Mouse (Mus musculus) heart, adult 11 months (tissue): Measurements from ENCODE around the gene Gpat2.

Experiments
- DNase-seq: peaks from one replicate; pipeline ENCODE4 v3.0.0; 2022

Gene Gpat2

DNA sequence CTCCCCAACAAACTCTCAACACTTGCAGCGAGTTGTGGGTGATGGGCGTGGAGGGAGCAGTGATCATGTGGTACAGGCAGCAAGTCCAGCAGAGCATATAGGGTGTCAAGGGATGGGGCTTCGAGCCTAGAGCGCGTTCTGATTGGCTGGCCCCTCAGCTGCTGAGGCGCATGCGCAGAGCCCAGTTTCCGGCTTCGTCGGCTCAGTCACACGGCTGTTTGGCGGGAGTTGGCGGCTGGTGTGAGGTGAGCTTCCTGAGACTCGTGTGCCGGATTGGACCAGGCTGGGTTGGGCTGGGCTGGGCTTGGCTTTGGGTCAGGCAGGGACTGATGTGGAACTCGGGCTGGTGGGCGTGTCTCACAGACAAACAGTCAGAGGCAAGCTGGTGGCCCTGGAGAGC lies at the start of gene Gpat2:
Gene Gpat2, plus strand, starts transcription at position 223 of the 400 bp plus-strand sequence.
- DNase-seq, result no peak

DNA sequence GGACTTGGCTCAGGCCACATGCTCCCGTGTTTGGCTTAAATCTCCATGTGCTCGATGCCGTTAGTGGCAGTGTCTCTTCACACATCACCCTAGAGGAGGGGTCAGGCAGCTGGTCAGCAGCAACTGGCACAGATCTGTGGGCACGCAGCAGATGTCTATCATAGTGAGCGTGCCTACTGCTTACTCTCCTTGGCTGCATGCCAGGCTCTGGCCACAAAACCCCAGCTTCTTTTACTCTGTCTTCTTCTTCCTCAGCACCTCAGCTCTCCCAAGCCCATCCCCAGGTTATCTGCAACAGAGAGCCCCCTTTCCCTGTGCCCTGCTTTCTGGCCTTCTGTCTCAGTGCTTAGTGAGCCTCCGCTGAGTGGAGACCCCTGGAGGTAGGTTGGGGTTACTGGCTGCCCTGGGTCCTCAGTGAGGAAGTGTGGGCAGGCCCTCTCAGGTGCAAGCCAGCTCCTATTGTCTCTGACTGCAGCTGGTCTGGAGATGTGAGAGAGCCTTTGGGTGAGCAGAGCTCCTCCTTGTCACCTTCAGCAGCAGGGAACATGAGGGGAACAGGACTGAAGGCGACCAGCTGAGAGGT lies 49.1 kb upstream of the Gpat2 start:
- no peak for DNase-seq

DNA sequence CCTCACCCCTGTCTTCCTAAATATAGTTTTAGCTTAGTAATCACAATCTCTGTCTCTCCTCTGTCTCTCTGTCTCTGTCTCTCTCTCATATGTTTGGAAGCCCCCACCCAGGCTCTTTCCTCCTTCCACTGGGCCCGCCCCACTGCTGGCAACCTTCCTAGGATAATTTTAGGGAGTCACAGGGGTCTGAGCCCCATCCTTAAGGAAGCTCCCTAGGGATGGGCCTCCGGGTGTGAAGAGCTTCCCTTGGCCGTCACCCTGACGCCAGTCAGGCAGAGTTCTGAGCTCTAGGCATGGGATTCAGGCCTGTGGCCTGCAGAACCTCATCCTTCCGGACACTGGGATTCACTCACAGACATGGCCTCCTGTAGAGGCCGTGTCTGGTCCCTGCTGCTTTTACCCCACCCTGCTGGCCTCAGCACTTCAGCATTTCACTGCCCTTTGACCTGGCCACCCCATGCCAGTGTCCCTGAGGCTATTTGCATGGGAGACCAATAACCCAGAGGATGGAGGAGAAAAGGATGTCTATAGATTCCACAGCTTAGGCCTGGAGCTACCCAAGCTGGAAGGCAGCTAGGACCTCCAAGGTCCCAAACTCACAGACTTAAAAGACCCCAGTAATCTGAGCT lies 48.5 kb upstream of the Gpat2 start:
- peak; percentile 93 for DNase-seq

DNA sequence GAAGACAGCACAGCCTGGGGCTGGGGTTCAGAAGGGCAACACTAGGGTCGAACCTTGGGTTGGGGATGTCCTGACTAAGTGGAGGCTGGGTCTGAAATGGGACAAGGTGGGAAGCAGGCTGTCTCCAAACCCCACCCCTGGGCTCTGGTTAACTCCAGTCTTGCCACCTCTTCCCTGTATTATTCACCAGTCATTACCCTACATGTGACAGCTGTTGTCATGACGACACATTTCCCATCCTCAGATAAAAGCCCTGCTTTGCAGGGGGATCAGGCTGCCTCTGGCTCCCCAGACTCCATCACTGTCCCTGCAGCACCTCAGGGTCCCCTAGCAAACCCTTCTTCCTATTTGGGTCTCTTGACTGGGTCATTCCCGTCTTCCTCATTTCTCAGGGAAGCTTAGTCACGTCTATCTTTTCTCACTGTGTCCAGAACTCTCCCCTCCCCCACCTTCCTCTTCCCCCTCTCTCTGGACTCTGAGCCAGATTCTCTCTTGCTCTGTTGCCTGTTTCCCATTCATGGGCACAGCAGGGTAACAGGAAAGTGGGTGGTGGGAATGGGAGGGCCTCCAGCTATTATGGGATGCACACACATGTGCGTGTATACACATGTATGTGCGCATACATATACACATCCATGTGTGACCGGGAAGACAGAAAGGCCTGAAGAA lies 46.9 kb upstream of the Gpat2 start:
- DNase-seq, result no peak

DNA sequence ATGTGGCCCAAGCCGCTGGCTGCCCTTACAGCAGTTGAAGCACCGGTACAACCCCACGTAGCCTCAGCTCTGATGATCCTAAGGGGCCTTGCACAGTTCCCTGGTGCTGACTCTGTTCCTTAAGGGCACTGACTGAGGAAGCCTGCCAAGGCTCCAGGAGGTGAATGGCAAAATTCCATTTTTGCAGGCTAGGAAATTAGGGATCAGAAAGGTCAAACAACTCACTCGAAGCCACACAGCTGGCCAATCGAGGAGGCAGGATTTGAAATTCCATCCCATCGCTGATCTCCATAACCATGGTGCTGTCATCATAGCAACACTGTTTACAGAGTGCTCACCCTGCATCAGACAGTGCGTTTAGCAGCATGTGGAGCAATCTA lies 46.4 kb upstream of the Gpat2 start:
- DNase-seq, result peak; percentile 91

DNA sequence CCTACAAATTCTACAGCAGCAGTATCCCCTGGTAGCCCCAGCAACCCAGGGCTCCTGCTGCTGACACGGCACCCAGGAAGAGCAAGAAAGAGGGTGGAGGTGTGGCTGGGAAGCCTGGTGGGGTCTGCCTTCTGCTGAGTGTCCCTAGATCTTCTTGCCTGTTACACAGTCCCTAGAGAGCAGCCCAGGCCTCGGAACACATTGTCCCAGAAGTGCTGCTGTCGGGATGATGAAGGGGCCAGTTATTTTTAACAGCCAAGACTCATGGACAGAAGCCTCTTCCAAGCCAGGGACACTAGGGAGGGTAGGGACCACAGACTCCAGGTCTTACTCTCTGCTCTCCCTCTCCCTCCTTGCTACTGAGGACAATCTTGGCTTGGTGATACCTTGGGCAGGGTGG lies 45.7 kb upstream of the Gpat2 start:
- peak; percentile 96 for DNase-seq

DNA sequence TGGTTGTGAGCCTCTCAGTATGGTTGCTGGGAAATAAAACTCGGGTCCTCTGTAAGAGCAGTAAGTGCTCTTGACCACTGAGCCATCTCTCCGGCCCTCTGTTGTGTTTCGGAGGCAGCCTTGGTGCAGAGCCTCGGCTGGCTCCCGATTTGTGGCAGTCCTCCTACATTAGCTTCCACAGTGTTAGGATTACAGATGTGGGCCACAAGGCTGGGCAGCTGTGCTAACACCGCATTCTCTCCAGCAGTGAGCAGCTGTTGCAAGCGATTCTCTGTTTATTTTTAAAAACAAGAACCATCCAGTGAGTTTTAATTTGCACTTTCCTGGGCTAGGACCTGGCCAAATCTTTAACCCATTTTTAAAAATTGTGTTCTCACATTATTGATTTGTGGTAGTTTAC lies 41.1 kb upstream of the Gpat2 start:
- DNase-seq, result peak; percentile 92

DNA sequence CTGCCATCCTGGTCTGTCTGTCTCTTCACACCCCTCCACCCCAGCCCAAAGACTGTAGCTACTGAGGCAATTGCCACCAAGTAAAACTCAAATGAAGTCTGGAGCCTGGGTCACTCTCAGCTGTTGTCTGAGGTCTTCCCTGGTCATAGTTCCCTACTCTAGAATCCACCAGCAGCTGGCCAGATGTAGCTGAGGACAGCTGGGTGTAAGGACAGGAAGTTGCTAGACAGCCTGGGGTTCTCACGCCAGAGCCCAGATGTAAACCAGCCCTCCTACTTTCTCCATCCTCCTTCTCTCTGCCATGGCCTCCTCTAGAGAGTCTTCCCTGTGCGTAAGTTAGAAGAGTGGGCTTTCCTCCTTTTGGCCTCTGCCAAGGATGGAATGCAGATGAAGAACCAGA lies 37.5 kb upstream of the Gpat2 start:
- DNase-seq, result peak; percentile 97

DNA sequence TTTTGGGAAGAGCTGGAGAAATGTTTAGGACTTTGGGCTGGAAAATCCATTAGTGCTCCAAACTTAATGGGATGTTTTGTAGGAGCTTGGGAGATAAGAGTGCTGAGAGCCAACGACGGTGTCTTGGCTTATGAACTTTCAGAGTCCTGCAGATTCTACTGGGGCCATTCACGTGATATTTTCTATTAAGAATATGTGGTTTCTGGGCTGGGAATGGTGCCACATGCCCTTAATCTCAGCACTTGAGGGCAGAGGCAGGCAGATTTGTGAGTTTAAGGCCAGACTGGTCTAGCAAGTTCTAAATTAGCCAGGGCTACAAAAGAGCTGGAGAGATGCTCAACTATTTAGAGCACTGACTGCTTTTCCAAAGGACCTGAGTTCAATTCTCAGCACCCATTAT lies 34.6 kb upstream of the Gpat2 start:
- DNase-seq, result no peak

DNA sequence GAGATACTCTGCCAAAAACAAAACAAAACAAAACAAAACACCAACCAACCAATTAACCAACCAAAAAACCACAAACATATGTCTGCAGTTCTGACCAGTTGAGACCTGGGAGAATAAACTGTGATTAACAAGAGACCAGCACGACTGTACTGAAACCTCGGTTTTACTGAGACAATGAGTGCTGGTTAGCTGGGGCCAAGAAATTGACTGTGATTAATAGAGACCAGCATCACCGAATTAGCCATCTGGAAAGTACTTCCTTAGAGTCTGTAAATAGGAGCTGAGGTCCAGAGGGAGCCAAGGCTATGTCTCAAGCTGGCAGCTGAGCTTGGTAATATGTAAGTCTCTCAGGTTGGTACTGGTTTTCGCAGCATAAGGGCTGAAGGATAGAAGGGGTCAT lies 34.2 kb upstream of the Gpat2 start:
- no peak for DNase-seq

DNA sequence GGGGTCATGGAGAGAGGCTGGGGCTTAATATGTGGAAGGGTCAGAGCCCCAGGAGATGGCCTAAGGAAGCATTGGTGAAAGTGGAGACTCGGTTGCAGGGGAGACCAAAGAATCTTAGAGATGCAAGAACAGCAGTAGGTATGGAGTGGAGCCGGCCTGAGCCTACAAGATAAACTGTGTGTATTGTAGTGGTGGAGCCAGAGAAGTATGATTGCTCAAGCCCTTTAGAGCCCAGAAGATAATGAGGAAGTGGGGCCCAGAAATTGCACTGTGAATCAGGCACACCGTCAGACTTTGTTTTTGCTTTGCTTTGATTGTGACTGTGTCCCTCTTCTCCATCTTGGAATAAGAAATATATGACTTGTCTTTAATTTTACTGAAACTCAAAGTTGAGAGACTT lies 33.7 kb upstream of the Gpat2 start:
- no peak for DNase-seq

DNA sequence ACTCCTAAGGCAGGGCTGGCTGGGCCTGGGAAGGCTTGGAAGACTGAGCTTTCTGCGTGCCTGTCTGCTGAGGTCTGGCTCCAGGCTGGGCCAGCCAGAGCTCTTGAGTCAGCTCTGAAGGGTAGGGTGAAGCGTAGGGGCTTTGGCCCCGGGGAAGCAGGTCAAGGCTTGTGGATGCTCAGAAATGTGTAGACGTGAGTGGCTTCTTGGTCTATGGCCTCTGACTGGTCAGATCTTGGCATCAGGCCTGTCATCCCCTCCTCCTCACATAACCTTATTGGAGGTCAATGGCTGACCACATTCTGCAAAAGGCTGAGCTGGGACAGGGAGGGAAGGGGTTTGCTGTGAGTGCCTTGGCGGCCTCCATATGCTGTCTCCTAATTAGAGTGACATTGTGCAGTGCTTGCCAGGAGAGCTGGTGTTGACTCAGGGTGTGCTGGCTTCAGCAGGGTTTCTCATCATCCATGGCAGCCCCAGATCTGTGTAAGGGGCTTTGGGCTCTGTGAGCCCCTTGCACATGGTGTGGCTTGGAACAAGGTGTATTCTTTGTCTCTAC lies 30.3 kb upstream of the Gpat2 start:
- no peak for DNase-seq

DNA sequence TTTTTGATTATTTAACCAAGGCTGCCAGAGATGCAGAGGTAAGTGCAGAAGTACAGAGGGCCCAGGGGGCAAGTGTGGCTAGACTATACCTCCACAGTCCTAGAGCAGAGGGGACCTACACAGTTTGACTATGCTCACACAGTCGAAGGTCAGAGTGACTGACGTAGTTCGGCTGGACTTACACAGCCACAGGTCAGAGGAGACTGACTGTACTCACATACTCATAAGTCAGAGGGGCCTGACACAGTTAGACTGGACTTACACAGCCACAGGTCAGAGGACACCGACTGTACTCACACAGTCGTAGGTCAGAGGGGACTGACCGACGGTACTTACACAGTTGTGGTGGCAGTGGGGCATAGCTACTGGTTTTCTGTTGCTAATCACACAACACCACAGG lies 26.3 kb upstream of the Gpat2 start:
- DNase-seq, result no peak

DNA sequence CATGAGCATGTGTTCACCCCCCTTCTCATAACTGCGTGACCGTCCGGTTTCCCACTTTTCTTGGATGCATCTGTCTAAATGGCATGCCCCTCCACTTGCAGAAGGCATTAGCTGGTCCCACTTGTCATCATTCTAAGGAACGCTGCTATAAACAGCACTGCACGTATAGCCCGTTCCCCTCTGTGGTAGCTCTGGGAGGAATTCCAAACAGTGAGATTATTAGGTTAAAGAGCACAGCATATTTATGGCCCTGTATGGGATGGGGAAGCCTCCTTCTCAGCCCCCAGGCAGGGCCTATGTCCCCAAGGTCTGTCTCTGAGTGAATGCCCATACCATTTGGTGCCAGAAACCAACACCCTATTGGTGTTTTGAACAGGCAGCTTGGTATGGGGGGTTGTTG lies 13.9 kb upstream of the Gpat2 start:
- no peak for DNase-seq

DNA sequence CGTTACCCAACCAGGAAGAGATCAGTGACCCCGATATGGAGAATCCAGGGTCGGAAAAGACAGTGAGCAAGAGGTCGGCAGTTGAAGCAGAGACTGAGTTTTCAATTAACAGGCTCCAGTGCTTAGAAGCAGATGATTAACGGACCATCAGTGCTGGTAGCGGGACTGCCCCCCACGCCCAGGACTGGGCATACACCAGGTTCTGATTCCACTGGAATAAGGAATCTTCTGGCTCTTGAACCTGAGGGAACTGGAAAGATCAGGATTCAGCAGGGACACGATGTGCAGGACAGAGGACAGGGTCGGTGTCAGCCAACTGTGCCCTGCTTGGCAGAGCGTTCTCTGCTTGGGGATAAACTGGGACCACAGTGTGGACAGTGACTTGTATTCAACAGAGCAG lies 9.2 kb upstream of the Gpat2 start:
- no peak for DNase-seq

DNA sequence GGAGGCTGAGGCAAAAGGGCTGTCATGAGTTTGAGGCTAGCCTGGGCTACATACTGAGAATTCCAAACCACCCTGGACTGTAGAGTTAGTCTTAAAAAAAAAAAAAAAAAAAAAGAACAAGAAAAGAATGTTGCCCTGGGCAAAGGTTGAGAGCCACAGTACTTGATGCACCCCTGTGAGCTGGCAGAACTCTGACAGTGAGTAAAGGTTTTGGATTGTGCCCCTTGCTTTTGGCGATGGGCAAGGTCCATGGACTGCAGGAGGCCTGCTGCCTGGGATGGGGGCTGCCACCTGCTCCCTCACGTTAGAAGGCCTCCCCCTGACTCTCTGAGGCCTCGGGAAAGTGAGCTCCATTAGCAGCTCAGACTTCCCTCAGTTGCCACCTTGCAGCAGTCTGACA lies 8.3 kb upstream of the Gpat2 start:
- no peak for DNase-seq

DNA sequence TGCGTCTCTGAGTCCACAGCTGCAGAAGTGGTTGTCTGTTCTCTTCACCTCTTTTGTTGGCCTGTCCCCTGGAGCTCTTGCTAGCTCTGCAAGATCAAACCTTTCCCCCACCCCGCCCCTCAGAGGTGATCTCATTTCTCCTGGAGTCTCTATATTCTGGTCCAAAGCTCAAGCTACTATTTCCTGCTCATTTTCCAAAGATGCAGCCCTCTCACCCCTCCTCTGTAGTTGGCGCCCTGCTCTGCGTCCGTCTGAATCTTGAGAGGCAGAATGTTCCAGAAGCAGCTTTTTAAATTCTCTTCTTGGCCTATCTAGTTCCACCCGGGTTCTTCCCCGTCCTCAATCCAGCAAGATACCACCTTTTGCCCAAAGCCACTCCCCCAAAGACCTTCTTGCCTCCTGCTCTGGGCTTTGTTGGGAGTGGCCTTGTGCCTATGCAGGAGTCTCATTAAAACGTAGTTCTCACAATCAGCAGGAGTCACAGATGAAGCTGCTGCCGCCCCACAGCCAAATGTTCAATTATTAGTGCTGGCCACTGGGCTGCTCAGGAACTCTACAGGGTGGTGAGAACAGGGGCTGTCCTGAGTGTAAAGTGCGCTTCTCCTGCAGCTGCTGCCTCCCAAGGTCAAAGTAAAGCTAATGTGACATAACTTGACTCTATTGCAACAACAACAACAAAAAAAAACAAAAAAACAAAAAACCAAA lies 6.6 kb upstream of the Gpat2 start:
- no peak for DNase-seq

DNA sequence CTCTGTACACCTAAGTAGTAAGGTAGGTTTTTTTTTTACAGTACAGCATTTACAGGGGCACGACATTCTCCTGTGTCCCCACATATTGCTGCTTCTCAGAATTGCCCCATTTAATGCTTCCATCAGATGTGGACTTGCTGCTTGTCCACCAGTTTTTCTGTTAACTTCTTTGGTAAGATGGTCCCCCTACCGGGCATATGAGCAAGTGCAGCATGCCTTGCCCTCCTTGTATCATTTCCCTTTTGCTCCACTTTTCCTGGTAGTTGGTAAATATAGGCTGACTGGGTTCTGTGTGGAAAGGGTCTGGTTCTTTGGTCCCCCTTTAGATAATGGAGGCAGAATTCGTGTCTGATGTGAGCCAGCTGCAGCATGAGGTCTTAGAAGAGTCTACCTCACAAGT lies 5.2 kb downstream of the Gpat2 start:
- DNase-seq, result peak; percentile 85

DNA sequence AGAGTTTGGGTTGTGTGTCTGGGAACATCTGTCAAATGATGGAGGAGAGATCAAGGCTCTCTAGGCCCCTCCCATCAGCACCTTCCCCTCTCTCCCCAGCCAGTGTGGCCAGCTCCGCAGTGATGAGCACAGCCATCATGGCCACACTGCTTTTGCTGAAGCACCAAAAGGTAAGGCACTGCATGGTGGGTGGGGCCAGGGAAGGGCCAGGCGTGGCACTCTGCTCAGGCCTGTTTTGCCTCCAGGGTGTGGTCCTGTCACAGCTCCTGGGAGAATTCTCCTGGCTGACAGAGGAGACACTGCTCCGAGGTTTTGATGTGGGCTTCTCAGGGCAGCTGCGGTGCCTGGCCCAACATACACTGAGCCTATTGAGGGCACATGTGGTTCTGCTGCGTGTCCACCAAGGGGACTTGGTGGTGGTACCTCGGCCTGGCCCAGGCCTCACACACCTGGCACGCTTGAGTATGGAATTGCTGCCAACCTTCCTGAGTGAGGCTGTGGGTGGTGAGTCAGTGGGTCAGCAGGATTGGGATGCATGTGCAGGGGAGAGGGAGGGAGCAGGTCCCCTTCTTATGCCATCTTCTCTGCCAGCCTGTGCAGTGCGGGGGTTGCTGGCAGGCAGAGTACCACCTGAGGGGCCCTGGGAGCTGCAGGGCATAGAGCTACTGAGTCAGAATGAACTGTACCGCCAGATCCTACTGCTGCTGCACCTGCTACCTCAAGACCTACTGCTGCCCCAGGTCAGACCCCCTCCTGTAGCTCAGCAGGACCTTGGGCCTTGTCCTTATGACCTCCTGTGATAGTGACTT lies 8.7 kb downstream of the Gpat2 start:
- peak; percentile 83 for DNase-seq

DNA sequence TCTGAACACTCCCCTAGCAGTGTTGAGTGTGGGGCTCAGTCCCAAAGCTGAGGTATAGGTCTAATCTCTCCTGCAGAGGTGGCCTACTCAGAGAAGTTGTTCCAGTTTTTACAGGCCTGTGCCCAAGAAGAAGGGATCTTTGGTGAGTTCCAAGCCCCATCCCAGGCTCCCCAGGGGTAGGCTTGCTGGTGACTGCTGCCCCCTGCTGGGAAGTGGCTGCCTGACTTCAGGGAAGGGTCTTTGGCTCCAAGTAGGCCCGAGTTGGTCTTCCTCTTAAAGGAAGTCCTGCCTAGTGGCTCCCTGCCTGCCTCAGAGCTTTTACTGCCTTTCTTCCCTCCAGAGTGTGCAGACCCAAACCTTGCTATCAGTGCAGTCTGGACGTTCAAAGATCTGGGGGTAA lies 10.1 kb downstream of the Gpat2 start:
- DNase-seq, result peak; percentile 90

DNA sequence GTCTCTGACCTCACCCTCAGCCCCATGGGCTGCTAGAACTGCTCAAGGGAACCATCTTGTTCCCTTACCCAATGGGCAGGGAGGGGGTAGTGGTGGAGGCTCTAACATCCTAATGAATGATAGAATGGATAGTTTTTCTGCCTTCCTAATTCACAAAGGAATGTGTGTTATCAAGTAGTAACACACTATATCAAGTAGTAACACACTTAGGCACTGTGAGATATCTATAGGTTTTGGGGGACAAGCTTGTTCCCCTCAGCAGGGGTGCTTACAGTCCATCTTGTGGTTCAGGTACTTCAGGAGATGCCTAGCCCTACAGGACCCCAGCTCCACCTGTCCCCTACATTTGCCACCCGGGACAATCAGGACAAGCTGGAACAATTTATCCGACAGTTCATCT lies 10.6 kb downstream of the Gpat2 start:
- DNase-seq, result no peak

DNA sequence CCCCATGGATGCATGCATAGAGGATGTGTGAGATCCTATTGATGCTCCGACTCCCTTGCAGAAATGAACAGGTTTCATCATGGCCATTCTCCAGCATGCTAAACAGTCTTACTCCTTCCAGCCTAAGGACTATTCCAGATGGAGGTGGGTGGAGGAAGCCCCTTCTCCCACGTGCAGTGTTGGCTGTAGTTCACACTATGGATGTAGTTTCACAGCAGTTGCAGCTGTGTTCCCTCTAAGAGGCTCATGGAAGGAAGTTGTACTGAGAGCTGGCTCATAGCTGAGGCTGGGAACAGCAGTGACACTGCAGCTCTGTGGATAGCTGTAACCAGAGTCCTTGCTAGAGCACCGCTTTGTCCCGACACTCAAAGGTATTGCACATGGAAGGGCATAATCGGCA lies 12.7 kb downstream of the Gpat2 start:
- DNase-seq, result peak; percentile 70
